Mouse (Mus musculus) embryonic facial prominence, embryonic 12.5 days (tissue): ENCODE measurements around the gene Rsph10b. TPM values are rescaled to one million over a fixed set of nuclear protein-coding genes. Genes with fewer than 3 reads are reported as not detected.
"Not testable (repeated sequence)": the region's sequence is repeated elsewhere in the genome, so short reads cannot be mapped to it uniquely, and the experiment has no call there.

Experiments
- ATAC-seq: fragments of 200-750 bp; cut with Nextera tagmentation; 2 replicates; pipeline ENCODE4 v1.8.0; 2017; ENCODE audit not compliant: insufficient number of reproducible peaks, insufficient read depth, low FRiP score, low TSS enrichment
- H3K27ac ChIP-seq: fragments of 300-500 bp; sonication (generic); 2 replicates; pipeline ENCODE4 v1.5.1; 2016; ENCODE audit warnings: mild to moderate bottlenecking
- H3K27me3 ChIP-seq: fragments of 300-500 bp; sonication (generic); 2 replicates; pipeline ENCODE4 v1.6.1; 2016; ENCODE audit warnings: mild to moderate bottlenecking, moderate library complexity
- H3K36me3 ChIP-seq: fragments of 300-500 bp; sonication (generic); 2 replicates; pipeline ENCODE4 v1.6.1; 2016; ENCODE audit warnings: mild to moderate bottlenecking
- H3K4me1 ChIP-seq: fragments of 300-500 bp; sonication (generic); 2 replicates; pipeline ENCODE4 v1.6.1; 2016
- H3K4me2 ChIP-seq: fragments of 300-500 bp; sonication (generic); replicated peaks from 2 replicates; pipeline ENCODE4 v1.6.1; 2016; ENCODE audit warnings: mild to moderate bottlenecking, moderate library complexity
- H3K4me3 ChIP-seq: fragments of 300-500 bp; sonication (generic); 2 replicates; pipeline ENCODE4 v1.5.1; 2016; ENCODE audit warnings: mild to moderate bottlenecking
- H3K9ac ChIP-seq: fragments of 300-500 bp; sonication (generic); 2 replicates; pipeline ENCODE4 v1.6.1; 2016; ENCODE audit warnings: mild to moderate bottlenecking, moderate library complexity
- H3K9me3 ChIP-seq: fragments of 300-500 bp; sonication (generic); 2 replicates; pipeline ENCODE4 v1.6.1; 2016; ENCODE audit warnings: mild to moderate bottlenecking, moderate library complexity
- WGBS: fragments of 180-500 bp; shearing (Covaris S2); methylation state at CpG from one replicate; pipeline ENCODE4 v1.1.7; 2016; 5-methylcytosine and 5-hydroxymethylcytosine counted together
- polyA plus RNA-seq: library from polyadenylated mRNA; unstranded; fragments of >200 nt; fragmentation: Nextera tagmentation; extraction: Ambion mirVana; gene quantifications from 2 replicates; pipeline ENCODE4 v1.2.1, GENCODE M21; 2016

Gene Rsph10b
- polyA plus RNA-seq, 1 experiment from 2014 or later: 0.77 TPM

DNA sequence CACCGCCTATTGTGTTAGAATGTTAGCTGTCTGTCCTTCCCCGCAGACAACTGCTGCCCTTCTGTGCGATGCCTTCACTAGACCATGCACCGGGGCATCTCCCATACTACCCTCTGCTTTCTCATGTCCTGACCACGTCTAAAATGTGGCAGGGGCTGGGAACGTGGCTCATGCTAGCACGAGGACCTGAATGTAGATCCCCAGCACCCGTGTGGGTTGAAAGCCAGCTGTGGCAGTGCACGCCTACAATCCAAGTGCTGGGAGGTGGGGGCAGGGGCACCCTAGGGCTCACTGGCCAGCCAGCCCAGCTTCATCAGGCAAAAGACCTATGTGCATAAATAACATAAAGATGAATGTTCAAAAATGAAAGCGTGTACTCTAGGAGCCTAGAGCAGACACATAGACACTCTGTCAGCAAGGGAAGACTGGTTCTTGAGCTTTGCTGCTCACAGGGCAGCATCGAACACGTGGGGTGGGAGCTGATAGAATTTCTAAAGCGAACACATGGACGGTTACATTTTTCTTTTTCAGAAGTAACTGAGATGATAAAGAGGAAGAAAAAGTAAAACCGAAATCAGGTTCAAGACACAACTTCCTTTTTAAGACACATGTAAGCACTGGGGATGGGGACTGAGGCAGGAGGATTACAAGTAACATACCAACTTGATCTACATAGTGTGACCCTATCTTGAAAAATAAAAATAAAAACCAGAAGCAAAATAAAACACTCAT is 69.8 kb downstream of the Rsph10b start:
- H3K36me3 ChIP-seq: peaks cover 84% of the 10 kb centered on the region
- 93% methylated on average over 15 of the region's 15 CpGs for WGBS
- no peaks in the 10 kb centered on the region for H3K27me3 ChIP-seq
- no peaks in the 10 kb centered on the region for H3K4me1 ChIP-seq
- no peak overlapping the region for H3K4me3 ChIP-seq
- H3K9me3 ChIP-seq: no peaks in the 10 kb centered on the region
- ATAC-seq: no peak
- H3K27ac ChIP-seq: no peak overlapping the region
- no peak overlapping the region for H3K9ac ChIP-seq
- no peak overlapping the region for H3K4me2 ChIP-seq

DNA sequence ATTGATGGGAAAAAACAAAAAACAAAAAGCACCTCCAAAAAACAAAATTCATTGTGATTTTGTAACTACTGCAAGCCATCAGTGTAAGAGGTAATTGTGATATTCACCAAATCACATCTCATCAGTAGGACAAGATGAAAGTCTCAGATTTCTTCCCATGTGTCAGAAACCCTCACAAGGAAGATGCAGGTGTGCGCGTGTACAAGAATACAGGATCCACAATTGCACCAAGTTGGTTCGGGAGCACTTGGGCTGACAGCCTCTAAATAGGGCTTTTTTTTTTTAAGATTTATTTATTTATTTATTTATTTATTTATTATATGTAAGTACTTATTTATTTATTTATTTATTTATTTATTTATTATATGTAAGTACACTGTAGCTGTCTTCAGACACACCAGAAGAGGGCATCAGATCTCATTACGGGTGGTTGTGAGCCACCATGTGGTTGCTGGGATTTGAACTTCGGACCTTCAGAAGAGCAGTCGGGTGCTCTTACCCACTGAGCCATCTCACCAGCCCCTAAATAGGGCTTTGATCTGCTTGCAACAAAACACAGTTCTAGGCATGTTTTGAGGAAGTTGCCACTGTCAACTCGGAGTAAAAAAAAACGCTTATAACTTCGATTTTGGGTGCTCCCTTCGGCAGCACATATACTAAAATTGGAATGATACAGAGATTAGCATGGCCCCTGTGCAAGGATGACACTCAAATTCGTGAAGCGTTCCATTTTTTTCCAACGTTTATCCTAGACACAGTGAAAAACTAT is 80.7 kb downstream of the Rsph10b start:
- 67% methylated on average over 13 of the region's 13 CpGs for WGBS
- peak overlapping the region; percentile 52 for H3K4me2 ChIP-seq
- H3K36me3 ChIP-seq: peaks cover 33% of the 10 kb centered on the region
- H3K27me3 ChIP-seq, H3K27ac ChIP-seq, H3K4me1 ChIP-seq, ATAC-seq, H3K9me3 ChIP-seq: not testable (repeated sequence)
- peak overlapping the region; percentile 80; the same call in 1 of the 2 replicates for H3K9ac ChIP-seq
- peak overlapping the region; percentile 71 for H3K4me3 ChIP-seq

GRCm38 (mm10) chr5:144014551-144015311 is 81.9 kb downstream of the Rsph10b start, which contains the start of gene Ccz1:
Ccz1 (minus strand) TSS chr5:144014877.
- peak within 1 kb of the TSS; percentile 71 for H3K4me3 ChIP-seq
- H3K9me3 ChIP-seq: no peaks in the 10 kb centered on the region
- H3K4me2 ChIP-seq: peak within 1 kb of the TSS; percentile 52
- H3K9ac ChIP-seq: peak within 1 kb of the TSS; percentile 80
- ATAC-seq: peak; percentile 97
- H3K27me3 ChIP-seq: no peaks in the 10 kb centered on the region
- H3K36me3 ChIP-seq: peaks cover 22% of the 10 kb centered on the region
- H3K27ac ChIP-seq: peak within 1 kb of the TSS; percentile 59
- no peaks in the 10 kb centered on the region; the same call in 1 of the 2 replicates for H3K4me1 ChIP-seq
- WGBS: 4% methylated on average over 47 of the region's 47 CpGs

GRCm38 (mm10) chr5:144015312-144015650 is 82.4 kb downstream of the Rsph10b start:
- 72% methylated on average over 3 of the region's 3 CpGs for WGBS
- Histone ChIP-seq H3K27me3 (no peaks in the 10 kb centered on the region), H3K4me2 (peak overlapping the region; percentile 52), H3K36me3 (peaks cover 18% of the 10 kb centered on the region), H3K4me1 (no peaks in the 10 kb centered on the region; the same call in 1 of the 2 replicates), H3K4me3 (peak overlapping the region; percentile 71), H3K9ac (no peak overlapping the region), H3K9me3 (no peaks in the 10 kb centered on the region), H3K27ac (no peak overlapping the region)
- no peak for ATAC-seq

- no peaks in the 10 kb centered on the region for H3K9me3 ChIP-seq
- no peak overlapping the region for H3K27ac ChIP-seq
- no peaks in the 10 kb centered on the region for H3K27me3 ChIP-seq
- H3K36me3 ChIP-seq: peaks cover 13% of the 10 kb centered on the region
- ATAC-seq: no peak
- WGBS: 84% methylated on average over 9 of the region's 9 CpGs
- H3K4me2 ChIP-seq: no peak overlapping the region
- H3K4me1 ChIP-seq: no peaks in the 10 kb centered on the region; the same call in 1 of the 2 replicates
- H3K9ac ChIP-seq: no peak overlapping the region
- H3K4me3 ChIP-seq: no peak overlapping the region
Observed at GRCm38 (mm10) chr5:144015845-144016244, 83.0 kb downstream of the Rsph10b start.

DNA sequence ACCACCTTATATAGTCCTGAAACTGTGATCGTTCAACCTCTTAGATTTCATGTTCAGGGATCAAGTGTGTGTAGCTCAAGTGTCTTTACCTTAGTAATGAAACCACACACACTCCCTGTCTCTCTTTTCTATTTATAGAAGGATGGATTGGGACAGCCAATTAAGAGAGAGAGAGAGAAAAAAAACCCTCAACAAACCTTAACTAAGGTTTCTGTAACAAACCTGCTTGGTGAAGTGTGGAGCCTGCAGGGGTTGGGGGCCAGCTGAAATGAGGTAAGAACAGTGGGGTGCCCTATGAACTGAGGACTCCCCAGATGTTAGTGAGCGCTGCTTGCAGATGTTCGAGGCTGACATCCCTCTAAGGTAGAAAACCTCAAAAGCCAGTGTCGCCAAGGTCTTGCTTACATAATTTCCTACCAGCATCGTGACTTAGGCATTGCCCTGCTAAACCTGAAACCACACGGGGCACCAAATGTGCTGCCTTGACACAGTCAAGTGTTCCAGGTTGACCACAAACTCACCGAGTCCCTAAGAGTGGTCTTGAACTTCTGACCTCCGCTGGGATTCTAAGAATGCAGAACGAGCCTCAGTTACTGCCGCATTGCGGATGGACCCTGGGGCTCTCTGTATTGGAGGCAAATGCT is 93.9 kb downstream of the Rsph10b start, which contains the start of gene Ocm:
Gene Ocm, minus strand, starts transcription at position 51 of the 644 bp plus-strand sequence.
- no peak within 1 kb of the TSS for H3K27ac ChIP-seq
- H3K9me3 ChIP-seq: no peaks in the 10 kb centered on the region
- no peak within 1 kb of the TSS for H3K4me2 ChIP-seq
- no peak for ATAC-seq
- H3K9ac ChIP-seq: no peak within 1 kb of the TSS
- 64% methylated on average over 11 of the region's 11 CpGs for WGBS
- no peaks in the 10 kb centered on the region for H3K27me3 ChIP-seq
- H3K4me3 ChIP-seq: no peak within 1 kb of the TSS
- no peaks in the 10 kb centered on the region for H3K36me3 ChIP-seq
- no peaks in the 10 kb centered on the region for H3K4me1 ChIP-seq

GRCm38 (mm10) chr5:144032491-144032890 is 99.7 kb downstream of the Rsph10b start:
- H3K27ac ChIP-seq: no peak overlapping the region
- no peak overlapping the region for H3K4me3 ChIP-seq
- H3K4me2 ChIP-seq: no peak overlapping the region
- no peaks in the 10 kb centered on the region for H3K27me3 ChIP-seq
- no peaks in the 10 kb centered on the region for H3K9me3 ChIP-seq
- no peaks in the 10 kb centered on the region for H3K36me3 ChIP-seq
- H3K9ac ChIP-seq: no peak overlapping the region
- no peak for ATAC-seq
- H3K4me1 ChIP-seq: no peaks in the 10 kb centered on the region
- WGBS: 76% methylated on average over 7 of the region's 7 CpGs

DNA sequence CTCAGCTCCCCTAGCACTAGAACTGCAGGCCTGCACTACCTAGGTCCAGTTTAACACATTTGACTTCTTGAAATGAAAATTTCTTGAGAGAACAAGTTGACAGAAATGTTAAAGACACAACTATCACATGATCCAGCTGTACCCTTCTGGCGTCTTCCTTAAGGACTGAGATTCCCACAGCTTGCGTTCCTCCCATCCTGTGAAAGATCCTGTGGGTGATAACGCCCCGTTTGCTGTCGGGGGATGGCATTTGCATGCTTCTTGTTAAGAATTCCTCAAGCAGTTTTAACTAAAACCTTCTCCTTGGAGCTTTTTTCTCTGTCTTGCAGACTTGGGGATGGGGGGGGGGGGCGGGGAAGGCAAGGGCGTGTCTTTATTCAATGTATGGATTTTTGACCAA is 101.7 kb downstream of the Rsph10b start:
- H3K4me2 ChIP-seq: no peak overlapping the region
- no peaks in the 10 kb centered on the region for H3K9me3 ChIP-seq
- H3K9ac ChIP-seq: no peak overlapping the region
- H3K4me3 ChIP-seq: no peak overlapping the region
- no peak for ATAC-seq
- H3K4me1 ChIP-seq: no peaks in the 10 kb centered on the region
- no peaks in the 10 kb centered on the region for H3K27me3 ChIP-seq
- no peaks in the 10 kb centered on the region for H3K36me3 ChIP-seq
- WGBS: 85% methylated on average over 7 of the region's 7 CpGs
- H3K27ac ChIP-seq: no peak overlapping the region

Other genes starting within 250 kb of the Rsph10b start
- 31.7 and 34.7 TPM in 2 replicates for gene Usp42, start 200.8 kb upstream of the Rsph10b start, polyA plus RNA-seq
- gene Eif2ak1, start 115.2 kb upstream of the Rsph10b start, polyA plus RNA-seq: 46.5 and 47.7 TPM in 2 replicates
- gene Ankrd61, start 35.4 kb upstream of the Rsph10b start, polyA plus RNA-seq: 0.36 TPM in 2 replicates
- gene Aimp2, start 23.2 kb upstream of the Rsph10b start, polyA plus RNA-seq: 89.4 and 95.2 TPM in 2 replicates
- gene Pms2, start 23.1 kb upstream of the Rsph10b start, polyA plus RNA-seq: 34.4 and 40.4 TPM in 2 replicates
- 0.79 and 1.1 TPM in 2 replicates for gene Gm42421, start 4.9 kb upstream of the Rsph10b start, polyA plus RNA-seq
- 95.2 and 96.2 TPM in 2 replicates for gene Ccz1, start 81.8 kb downstream of the Rsph10b start, polyA plus RNA-seq
- not detected in 2 replicates for gene Ocm, start 93.6 kb downstream of the Rsph10b start, polyA plus RNA-seq
- gene Lmtk2, start 167.4 kb downstream of the Rsph10b start, polyA plus RNA-seq: 5.3 and 5.6 TPM in 2 replicates